Mouse (Mus musculus): ENCODE data around the gene Abhd17a.

DNA sequence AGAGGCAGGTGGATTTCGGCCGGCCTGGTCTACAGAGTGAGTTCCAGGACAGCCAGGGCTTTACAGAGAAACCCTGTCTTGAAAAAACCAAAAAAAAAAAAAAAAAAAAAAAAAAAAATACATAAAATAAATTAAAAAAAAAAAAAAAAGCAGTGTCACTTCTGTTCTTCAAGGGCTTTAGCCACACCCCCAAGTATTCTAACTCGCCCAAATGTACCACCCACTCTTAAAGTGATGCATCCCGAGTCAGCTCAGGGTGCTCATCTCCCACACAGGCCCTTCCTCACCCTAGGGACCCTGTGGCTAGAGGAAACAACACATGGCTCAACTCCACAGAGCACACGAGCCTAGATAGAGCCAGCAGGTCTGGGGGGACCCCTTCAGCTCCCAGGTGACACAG lies 7.1 kb downstream of the Abhd17a start:
- TF ChIP-seq CTCF (IDR thresholded peaks at IDR 0.05; ENCODE audit: low read depth) (no peak), EP300 (optimal IDR thresholded peaks at IDR 0.05) (no peak)

Measured in stomach, postnatal 0 days (tissue).